In genomic region chr10:41491111-41491510, GRCm38 (mm10) we compare ENCODE assay signal across 9 mouse cellular contexts. TPM values are rescaled to one million over a fixed set of nuclear protein-coding genes. Genes with fewer than 3 reads are reported as not detected.
DNase-seq lines count a peak whose midpoint lies in the region; ATAC-seq and TF ChIP-seq lines count a peak whose summit lies in the region.
"Had no signal": no experiment of that assay in that cellular context is flagged by ENCODE, and none has a peak within 500 bp of the region (broad histone marks: within the 10 kb centered on the region; RNA-seq: fewer than 3 reads in every experiment).

No protein-coding gene starts in this region.

- no peak for ATAC-seq in intestine, postnatal 0 days
- no peak for ATAC-seq in intestine, embryonic 15.5 days
- ATAC-seq in embryonic facial prominence, embryonic 14.5 days (ENCODE audit: low read depth), result no peak
- no peak for ATAC-seq in midbrain, embryonic 15.5 days (replicated peaks)

- H3K27ac ChIP-seq in intestine, postnatal 0 days (ENCODE audit: low read depth, low read length), result no peak overlapping the region
- H3K27ac ChIP-seq in intestine, embryonic 15.5 days, result no peak overlapping the region
- H3K27ac ChIP-seq in embryonic facial prominence, embryonic 14.5 days (replicated peaks; ENCODE audit: low read depth, low read length), result no peak overlapping the region
- no peak overlapping the region for H3K27ac ChIP-seq in midbrain, embryonic 15.5 days

- no peak for TF ChIP-seq CTCF in intestine, postnatal 0 days (IDR thresholded peaks at IDR 0.05; ENCODE audit: low read depth)

- peaks cover 7% of the 10 kb centered on the region for H3K4me1 ChIP-seq in intestine, postnatal 0 days (replicated peaks; ENCODE audit: control insufficient read depth, insufficient read depth, low read length)
- H3K4me1 ChIP-seq in intestine, embryonic 15.5 days (replicated peaks), result peaks cover 21% of the 10 kb centered on the region
- peaks cover 12% of the 10 kb centered on the region for H3K4me1 ChIP-seq in embryonic facial prominence, embryonic 14.5 days (ENCODE audit: control insufficient read depth, insufficient read depth, low read length)
- H3K4me1 ChIP-seq in midbrain, embryonic 15.5 days, result peaks cover 18% of the 10 kb centered on the region

- WGBS in intestine, postnatal 0 days, result 34% methylated on average over 4 of the region's 4 CpGs
- 48% methylated on average over 4 of the region's 4 CpGs for WGBS in intestine, embryonic 15.5 days
- 36% methylated on average over 4 of the region's 4 CpGs for WGBS in embryonic facial prominence, embryonic 14.5 days
- WGBS in midbrain, embryonic 15.5 days, result 50% methylated on average over 4 of the region's 4 CpGs

- H3K9ac ChIP-seq in intestine, postnatal 0 days (ENCODE audit: low read depth, low read length), result no peak overlapping the region
- no peak overlapping the region for H3K9ac ChIP-seq in intestine, embryonic 15.5 days
- no peak overlapping the region for H3K9ac ChIP-seq in embryonic facial prominence, embryonic 14.5 days (ENCODE audit: low read depth, low read length)
- no peak overlapping the region for H3K9ac ChIP-seq in midbrain, embryonic 15.5 days

- peak overlapping the region; percentile 100; the same call in 1 of the 2 replicates for H3K4me2 ChIP-seq in intestine, postnatal 0 days (replicated peaks; ENCODE audit: low read depth)
- no peak overlapping the region for H3K4me2 ChIP-seq in intestine, embryonic 15.5 days (replicated peaks)
- H3K4me2 ChIP-seq in embryonic facial prominence, embryonic 14.5 days (ENCODE audit: low read depth, low read length), result peak overlapping the region; percentile 98
- peak overlapping the region; percentile 98 for H3K4me2 ChIP-seq in midbrain, embryonic 15.5 days

- peak overlapping the region; percentile 73; the same call in 1 of the 2 replicates for H3K4me3 ChIP-seq in intestine, postnatal 0 days (ENCODE audit: low read depth, low read length)
- no peak overlapping the region for H3K4me3 ChIP-seq in intestine, embryonic 15.5 days (replicated peaks)
- H3K4me3 ChIP-seq in embryonic facial prominence, embryonic 14.5 days (ENCODE audit: low read depth, low read length), result peak overlapping the region; percentile 63; the same call in 1 of the 2 replicates
- H3K4me3 ChIP-seq in midbrain, embryonic 15.5 days, result peak overlapping the region; percentile 86; the same call in 1 of the 2 replicates

- no peak for DNase-seq in embryonic facial prominence, embryonic 14.5 days (ENCODE audit: low spot score)
- peak; percentile 49 for DNase-seq in kidney, adult 9 months
- DNase-seq in layer of hippocampus, postnatal 10 days (ENCODE audit: low spot score in 2 of 2), result no peak
- DNase-seq in cerebellum, adult 11 months, result no peak
- no peak for DNase-seq in layer of hippocampus, adult 8-10 months (ENCODE audit: low spot score in 2 of 2)
- DNase-seq: gastrocnemius, postnatal 25 days had no signal

- H3K27me3 ChIP-seq in intestine, postnatal 0 days (replicated peaks; ENCODE audit: control insufficient read depth, insufficient read depth, low read length), result no peaks in the 10 kb centered on the region
- H3K27me3 ChIP-seq in intestine, embryonic 15.5 days (replicated peaks), result no peaks in the 10 kb centered on the region
- H3K27me3 ChIP-seq in embryonic facial prominence, embryonic 14.5 days (replicated peaks; ENCODE audit: control insufficient read depth, insufficient read depth, low read length), result no peaks in the 10 kb centered on the region
- H3K27me3 ChIP-seq in midbrain, embryonic 15.5 days (replicated peaks), result no peaks in the 10 kb centered on the region; the same call in 1 of the 2 replicates

- no peaks in the 10 kb centered on the region for H3K9me3 ChIP-seq in intestine, postnatal 0 days (ENCODE audit: control insufficient read depth)
- H3K9me3 ChIP-seq in intestine, embryonic 15.5 days, result no peaks in the 10 kb centered on the region
- no peaks in the 10 kb centered on the region for H3K9me3 ChIP-seq in embryonic facial prominence, embryonic 14.5 days (ENCODE audit: control insufficient read depth, low read length)
- no peaks in the 10 kb centered on the region for H3K9me3 ChIP-seq in midbrain, embryonic 15.5 days

- H3K36me3 ChIP-seq in intestine, postnatal 0 days (ENCODE audit: control insufficient read depth, insufficient read depth), result peaks cover 21% of the 10 kb centered on the region
- H3K36me3 ChIP-seq in intestine, embryonic 15.5 days, result peaks cover 15% of the 10 kb centered on the region
- H3K36me3 ChIP-seq in embryonic facial prominence, embryonic 14.5 days (ENCODE audit: control insufficient read depth, insufficient read depth, low read length), result peaks cover 22% of the 10 kb centered on the region
- H3K36me3 ChIP-seq in midbrain, embryonic 15.5 days (replicated peaks), result no peaks in the 10 kb centered on the region

RNA-seq across cellular contexts. Expression of gene Ppil6, which starts 0.9 kb away (rescaled TPM):
- 1.0 and 1.3 TPM in 2 replicates for polyA plus RNA-seq in intestine, postnatal 0 days (2015; fragmentation: Nextera tagmentation; extraction: Ambion mirVana)
- polyA plus RNA-seq in intestine, embryonic 15.5 days (2015; fragmentation: Nextera tagmentation; extraction: Ambion mirVana), result 0.57 and 0.63 TPM in 2 replicates
- 1.6 and 2.0 TPM in 2 replicates for polyA plus RNA-seq in embryonic facial prominence, embryonic 14.5 days (2014; fragmentation: Nextera tagmentation; extraction: Ambion mirVana)
- polyA plus RNA-seq in midbrain, embryonic 15.5 days (2015; fragmentation: Nextera tagmentation; extraction: Ambion mirVana), result 3.2 and 3.3 TPM in 2 replicates
- total RNA-seq in layer of hippocampus, postnatal 10 days (2021), result 1 to 10 TPM; 6.9 to 7.8 TPM
- total RNA-seq in layer of hippocampus, adult 8-10 months (2022), result 1 to 10 TPM; 4.1 to 8.3 (median 6.3) TPM
- total RNA-seq: gastrocnemius, postnatal 25 days had no signal

RNA-seq across cellular contexts. Expression of gene Smpd2, which starts 0.9 kb away (rescaled TPM):
- 65.1 and 65.8 TPM in 2 replicates for polyA plus RNA-seq in intestine, postnatal 0 days (2015; fragmentation: Nextera tagmentation; extraction: Ambion mirVana)
- 50.2 and 56.2 TPM in 2 replicates for polyA plus RNA-seq in intestine, embryonic 15.5 days (2015; fragmentation: Nextera tagmentation; extraction: Ambion mirVana)
- polyA plus RNA-seq in embryonic facial prominence, embryonic 14.5 days (2014; fragmentation: Nextera tagmentation; extraction: Ambion mirVana), result 36.0 and 43.9 TPM in 2 replicates
- 38.8 and 41.6 TPM in 2 replicates for polyA plus RNA-seq in midbrain, embryonic 15.5 days (2015; fragmentation: Nextera tagmentation; extraction: Ambion mirVana)
- 10 to 100 TPM; 21.2 to 26.2 TPM for total RNA-seq in layer of hippocampus, postnatal 10 days (2021)
- total RNA-seq in layer of hippocampus, adult 8-10 months (2022), result 10 to 100 TPM; 15.2 to 20.7 (median 19.1) TPM

RNA-seq across cellular contexts. Expression of gene Mical1, which starts 15.0 kb away (rescaled TPM):
- polyA plus RNA-seq in intestine, postnatal 0 days (2015; fragmentation: Nextera tagmentation; extraction: Ambion mirVana), result 32.2 and 37.7 TPM in 2 replicates
- polyA plus RNA-seq in intestine, embryonic 15.5 days (2015; fragmentation: Nextera tagmentation; extraction: Ambion mirVana), result 25.0 and 26.6 TPM in 2 replicates
- polyA plus RNA-seq in embryonic facial prominence, embryonic 14.5 days (2014; fragmentation: Nextera tagmentation; extraction: Ambion mirVana), result 26.4 and 31.4 TPM in 2 replicates
- polyA plus RNA-seq in midbrain, embryonic 15.5 days (2015; fragmentation: Nextera tagmentation; extraction: Ambion mirVana), result 19.6 and 21.5 TPM in 2 replicates
- total RNA-seq in layer of hippocampus, postnatal 10 days (2021), result 10 to 100 TPM; 41.9 to 42.5 TPM
- 10 to 100 TPM; 16.4 to 33.5 (median 24.9) TPM for total RNA-seq in layer of hippocampus, adult 8-10 months (2022)

RNA-seq across cellular contexts. Expression of gene Cd164, which starts 28.1 kb away (rescaled TPM):
- polyA plus RNA-seq in intestine, postnatal 0 days (2015; fragmentation: Nextera tagmentation; extraction: Ambion mirVana), result 181 and 189 TPM in 2 replicates
- 166 and 185 TPM in 2 replicates for polyA plus RNA-seq in intestine, embryonic 15.5 days (2015; fragmentation: Nextera tagmentation; extraction: Ambion mirVana)
- polyA plus RNA-seq in embryonic facial prominence, embryonic 14.5 days (2014; fragmentation: Nextera tagmentation; extraction: Ambion mirVana), result 230 and 234 TPM in 2 replicates
- polyA plus RNA-seq in midbrain, embryonic 15.5 days (2015; fragmentation: Nextera tagmentation; extraction: Ambion mirVana), result 43.8 and 48.7 TPM in 2 replicates
- 10 to 100 TPM; 46.7 to 50.9 TPM for total RNA-seq in layer of hippocampus, postnatal 10 days (2021)
- 10 to 100 TPM; 70.1 to 77.8 (median 73.1) TPM for total RNA-seq in layer of hippocampus, adult 8-10 months (2022)

RNA-seq across cellular contexts. Expression of gene Zbtb24, which starts 40.9 kb away (rescaled TPM):
- 12.9 and 16.0 TPM in 2 replicates for polyA plus RNA-seq in intestine, postnatal 0 days (2015; fragmentation: Nextera tagmentation; extraction: Ambion mirVana)
- 13.3 and 14.3 TPM in 2 replicates for polyA plus RNA-seq in intestine, embryonic 15.5 days (2015; fragmentation: Nextera tagmentation; extraction: Ambion mirVana)
- polyA plus RNA-seq in embryonic facial prominence, embryonic 14.5 days (2014; fragmentation: Nextera tagmentation; extraction: Ambion mirVana), result 15.4 and 16.6 TPM in 2 replicates
- polyA plus RNA-seq in midbrain, embryonic 15.5 days (2015; fragmentation: Nextera tagmentation; extraction: Ambion mirVana), result 19.8 and 22.3 TPM in 2 replicates
- total RNA-seq in layer of hippocampus, postnatal 10 days (2021), result 10 to 100 TPM; 16.3 to 17.2 TPM
- total RNA-seq in layer of hippocampus, adult 8-10 months (2022), result 10 to 100 TPM; 18.5 to 25.6 (median 23.1) TPM
